Mouse (Mus musculus): ENCODE measurements at regions not wholly inside any gene's neighbourhood (a gene's known extent, or its start where the extent isn't known, plus 50 kb on each side); places are given as distances from the start of the nearest gene placed in this dataset.
A peak's percentile ranks its signal among the peaks of the same experiment; 100 is the strongest.

DNA sequence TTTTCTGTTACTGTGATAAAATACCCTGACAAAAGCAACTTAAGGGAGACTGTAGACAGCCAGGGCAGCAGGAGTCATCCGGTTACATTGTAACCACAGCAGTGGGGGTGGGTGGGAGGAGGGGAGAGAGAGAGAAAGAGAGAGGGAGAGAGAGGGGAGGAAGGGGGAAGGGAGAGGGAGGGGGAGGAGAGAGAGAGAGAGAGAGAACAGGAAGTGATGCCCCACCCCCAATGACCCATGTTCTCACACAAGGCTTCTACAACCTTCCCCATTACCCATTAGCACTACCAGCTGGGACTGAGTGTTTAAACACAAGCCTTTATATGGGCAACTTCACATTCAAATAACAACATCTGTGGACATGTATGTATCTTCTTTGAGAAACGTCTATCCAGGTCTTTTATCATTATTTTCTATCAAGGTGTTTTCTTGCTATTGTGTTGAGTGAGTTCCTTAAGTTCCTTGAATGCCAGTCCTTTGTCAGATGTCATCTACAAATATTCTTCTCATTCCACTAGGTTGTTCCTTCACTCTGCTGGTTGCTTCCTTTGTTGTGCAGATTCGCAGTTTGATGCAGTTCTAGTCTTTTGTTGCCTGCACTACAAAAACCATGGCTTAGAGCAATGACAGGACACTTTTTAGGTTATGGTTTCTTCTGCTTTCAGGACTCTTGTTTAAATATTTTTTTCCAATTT is 274.7 kb upstream of the Ddx18 start:
- no peak for DNase-seq

GRCm38 (mm10) chr1:121833559-121833958 is 265.8 kb upstream of the Ddx18 start:
- DNase-seq: no peak

- DNase-seq: no peak
Observed at GRCm38 (mm10) chr1:121830242-121830641, 262.5 kb upstream of the Ddx18 start.

DNA sequence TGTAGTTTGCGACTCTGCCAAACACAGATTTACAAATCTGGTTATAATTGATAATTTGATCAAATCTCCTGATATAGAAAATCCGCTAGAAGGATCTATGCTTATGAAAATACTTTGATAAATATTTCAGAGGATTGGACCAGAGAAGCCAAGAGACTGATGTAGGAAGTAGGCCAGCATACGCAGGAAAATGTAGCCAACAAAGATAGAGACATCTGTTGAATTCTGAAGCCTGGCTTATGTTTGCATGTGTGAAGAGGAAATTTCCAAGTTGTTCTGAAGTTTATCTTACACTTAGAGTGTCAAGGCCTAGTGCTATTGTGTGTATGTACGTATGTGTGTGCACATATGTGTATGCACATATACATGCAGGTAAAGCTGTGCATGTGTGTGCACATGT is 255.2 kb upstream of the Ddx18 start:
- no peak for DNase-seq

- DNase-seq: no peak
Observed at GRCm38 (mm10) chr1:121803338-121803737, 235.5 kb upstream of the Ddx18 start.

DNA sequence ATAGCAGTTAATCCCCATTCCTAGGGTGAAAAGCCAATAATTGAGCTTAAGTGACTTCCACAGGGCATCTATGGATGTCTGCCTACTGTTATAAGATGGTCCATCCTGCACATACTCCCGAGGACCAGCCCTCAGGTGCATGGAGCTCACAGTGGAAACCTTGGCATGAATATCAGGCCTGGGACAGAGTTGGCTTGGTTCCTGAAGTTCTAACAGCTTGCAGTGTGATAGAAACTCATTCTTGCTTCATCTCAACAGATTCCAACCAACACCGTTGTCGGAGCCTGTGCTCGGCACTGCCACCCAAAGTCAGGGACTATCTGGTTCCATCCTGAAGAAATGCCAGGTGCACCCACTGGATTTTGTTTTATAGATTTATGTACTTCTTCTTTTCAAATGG is 234.7 kb upstream of the Ddx18 start:
- peak; percentile 11 for DNase-seq

DNA sequence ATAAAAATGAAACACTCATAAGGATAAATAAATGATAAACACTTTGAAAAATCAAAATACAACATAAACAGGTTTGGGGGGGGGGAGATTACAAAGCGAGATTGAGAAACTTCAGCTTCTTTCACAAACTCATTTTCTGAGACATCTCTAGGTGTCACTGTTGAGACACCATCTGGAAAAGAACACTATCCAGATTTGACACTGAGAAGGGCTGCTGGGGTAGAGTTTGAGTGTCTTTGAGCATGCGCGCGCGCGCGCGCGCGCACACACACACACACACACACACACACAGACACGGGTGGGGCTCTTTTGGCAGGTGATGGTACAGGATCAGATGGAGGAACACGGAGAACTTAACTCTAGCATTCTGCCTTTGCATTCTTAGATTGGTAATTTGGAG is 230.7 kb upstream of the Ddx18 start:
- no peak for DNase-seq

DNA sequence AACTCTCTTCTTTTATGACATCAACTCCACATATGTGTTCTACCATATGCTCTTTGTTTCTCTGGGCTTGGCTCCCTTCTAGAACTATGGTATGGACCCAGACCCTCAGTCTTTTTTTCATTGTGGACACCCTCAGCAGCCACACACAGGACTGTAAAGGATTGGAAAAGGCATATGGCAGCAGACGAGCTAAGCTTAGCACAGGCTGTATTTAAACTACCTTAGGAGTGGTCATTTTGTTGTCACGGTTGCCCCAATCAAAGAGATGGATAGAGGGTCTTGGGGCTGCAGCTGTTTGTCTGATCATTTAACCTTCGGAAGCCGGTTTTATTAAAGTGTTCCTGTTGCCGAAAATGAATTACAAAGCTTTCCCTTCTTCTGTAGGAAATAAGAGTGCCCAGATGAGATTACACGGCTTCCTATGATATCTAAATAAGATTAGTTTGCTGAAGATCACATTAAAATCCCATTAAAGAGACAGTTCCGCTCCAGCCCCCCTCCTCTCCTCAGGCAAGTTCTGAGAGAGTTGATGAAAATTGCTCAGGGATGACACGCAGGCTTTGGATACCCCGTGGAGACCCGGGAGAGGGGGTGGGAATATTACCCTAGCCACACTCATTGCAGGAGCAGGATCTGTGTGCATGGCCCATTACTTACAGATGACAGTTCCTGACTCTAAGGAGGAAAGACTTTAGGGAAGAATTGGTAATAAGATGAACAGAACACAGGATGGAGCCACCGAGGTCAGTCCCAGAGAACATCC is 227.4 kb upstream of the Ddx18 start:
- no peak for DNase-seq

DNA sequence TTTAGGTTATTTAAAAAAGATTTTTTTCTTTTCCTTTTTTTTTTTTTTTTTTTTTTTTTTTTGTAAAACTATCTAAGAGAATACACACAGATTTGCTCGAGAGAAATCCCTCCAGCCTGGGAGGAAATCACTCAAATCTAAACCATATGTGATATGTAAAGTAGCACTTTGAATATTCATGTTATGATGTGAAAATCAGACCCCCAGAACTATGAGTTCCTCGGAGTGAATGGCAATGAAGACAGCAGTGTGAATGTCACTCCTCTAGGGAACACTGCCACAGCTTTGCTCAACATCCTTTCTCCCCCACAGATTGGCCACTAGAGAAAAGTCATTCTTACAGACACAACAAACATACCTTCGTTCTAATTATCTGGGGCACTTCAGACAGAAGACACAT is 217.8 kb upstream of the Ddx18 start:
- no peak for DNase-seq

- no peak for DNase-seq
Observed at GRCm38 (mm10) chr1:121773988-121774387, 206.2 kb upstream of the Ddx18 start.

DNA sequence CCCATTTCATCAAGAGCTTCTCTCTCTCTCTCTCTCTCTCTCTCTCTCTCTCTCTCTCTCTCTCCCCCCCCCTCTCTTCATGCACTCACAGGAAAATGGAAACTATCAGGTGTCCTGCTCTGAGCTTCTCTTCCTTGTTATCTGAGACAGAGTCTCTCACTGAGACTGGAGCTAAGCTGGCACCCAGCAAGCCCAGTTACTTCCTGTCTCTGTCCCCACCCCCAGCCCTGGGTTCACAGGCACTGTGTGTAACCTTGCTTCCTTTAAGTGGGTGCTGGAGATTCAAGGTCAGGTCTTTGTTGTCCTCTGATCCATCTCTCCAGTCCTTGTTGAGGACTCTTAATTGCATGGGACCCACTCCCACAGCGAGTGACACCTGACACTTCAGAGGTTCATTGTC is 203.7 kb upstream of the Ddx18 start:
- DNase-seq: no peak

- no peak for DNase-seq
Observed at GRCm38 (mm10) chr1:121770936-121771335, 203.1 kb upstream of the Ddx18 start.

GRCm38 (mm10) chr1:121760086-121760485 is 192.3 kb upstream of the Ddx18 start:
- DNase-seq: no peak

DNA sequence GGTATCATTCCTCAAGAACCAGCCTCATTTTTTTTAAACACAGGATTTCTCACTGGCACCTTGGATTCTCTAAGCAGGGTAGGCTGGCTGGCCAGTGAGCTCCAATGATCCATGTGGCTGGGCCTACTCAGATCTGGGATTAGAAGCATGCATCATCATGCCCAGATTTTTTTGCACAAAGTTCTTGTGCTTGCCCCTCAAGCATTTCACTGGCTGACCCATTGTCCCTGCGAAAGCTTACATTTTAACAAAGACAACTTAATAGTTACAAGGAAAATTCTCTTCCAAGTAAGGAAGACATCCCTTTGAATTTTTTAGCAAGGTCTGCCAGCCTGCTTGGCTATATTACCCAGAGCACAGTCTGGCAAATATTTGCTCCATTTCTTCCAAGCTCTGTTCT is 177.4 kb upstream of the Ddx18 start:
- DNase-seq: no peak

- DNase-seq: no peak
Observed at GRCm38 (mm10) chr1:121735113-121735719, 167.4 kb upstream of the Ddx18 start.

DNA sequence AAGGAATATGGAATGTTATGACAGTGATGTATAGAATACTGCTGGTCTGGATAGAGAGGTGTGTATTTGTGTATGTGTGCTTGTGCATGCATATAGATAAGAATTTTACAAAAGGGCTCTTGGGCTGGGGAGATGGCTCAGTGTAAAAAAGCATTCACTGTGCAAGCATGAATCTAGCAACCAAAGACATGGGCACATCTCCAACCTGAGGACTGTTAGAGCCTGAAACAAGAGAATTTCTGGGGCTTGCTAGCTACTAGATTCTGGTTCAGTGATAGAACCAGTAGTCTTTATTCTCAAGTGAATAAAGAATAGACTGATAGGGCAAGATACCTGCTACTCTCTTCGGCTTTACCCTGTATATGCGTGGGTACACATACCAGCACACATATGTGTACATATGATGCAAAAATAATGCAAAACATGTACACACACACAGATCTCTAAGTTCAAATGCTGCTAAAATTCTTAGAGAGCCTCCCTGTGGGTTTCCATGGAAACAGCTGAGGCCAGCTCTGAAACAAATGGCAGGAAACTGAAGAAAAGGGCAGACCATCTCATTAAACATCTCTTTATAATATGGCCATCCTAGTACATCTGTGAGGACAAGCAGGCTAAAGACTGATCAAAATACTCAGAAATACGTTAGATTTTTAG is 166.8 kb upstream of the Ddx18 start:
- no peak for DNase-seq

DNA sequence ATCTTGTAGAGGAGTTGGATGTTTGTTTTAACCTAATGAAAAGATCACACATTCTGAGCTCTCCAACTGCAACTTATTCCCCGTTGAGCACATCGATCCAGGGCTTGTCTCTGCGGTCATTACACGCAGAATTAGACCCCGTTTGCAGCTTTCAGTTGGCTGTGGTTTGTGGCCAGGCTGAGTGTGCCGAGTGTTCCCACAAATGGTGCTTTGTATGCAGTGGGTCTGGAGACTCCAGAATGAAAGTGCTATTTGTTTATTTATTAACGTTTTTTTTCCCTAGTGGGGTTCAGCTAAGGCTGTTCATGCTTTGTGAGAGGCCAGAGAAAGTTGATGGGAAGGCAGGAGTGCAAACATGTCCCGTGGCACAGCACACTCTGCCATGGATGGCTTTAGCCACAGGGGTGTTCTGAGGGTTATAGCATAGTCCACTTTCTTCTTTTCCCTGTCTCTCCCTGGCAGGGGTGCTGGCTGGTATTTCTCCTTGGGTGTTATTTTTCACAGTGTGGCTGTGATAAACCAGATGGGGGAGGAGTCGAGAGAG is 141.6 kb upstream of the Ddx18 start:
- DNase-seq: no peak

GRCm38 (mm10) chr1:121708301-121708700 is 140.5 kb upstream of the Ddx18 start:
- no peak for DNase-seq

DNA sequence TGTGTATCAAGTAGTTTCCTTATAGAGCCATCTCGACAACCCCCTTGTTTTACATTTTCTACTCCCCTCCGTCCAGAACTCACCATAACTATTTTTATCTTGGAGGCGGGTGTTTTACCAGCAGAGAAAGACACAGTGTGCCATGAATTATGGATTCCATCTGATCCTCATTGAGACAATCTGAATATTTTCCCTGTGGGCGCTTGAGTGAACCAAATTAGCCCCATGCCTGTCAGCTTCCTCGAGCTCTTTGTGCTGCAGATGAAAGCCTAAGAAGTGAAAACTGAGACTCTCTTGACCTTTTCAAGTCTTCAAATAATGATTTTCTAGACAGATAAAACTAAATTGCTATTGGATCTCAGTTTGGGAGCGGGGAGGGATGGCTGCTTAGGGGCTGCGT is 134.0 kb upstream of the Ddx18 start:
- DNase-seq: no peak

DNA sequence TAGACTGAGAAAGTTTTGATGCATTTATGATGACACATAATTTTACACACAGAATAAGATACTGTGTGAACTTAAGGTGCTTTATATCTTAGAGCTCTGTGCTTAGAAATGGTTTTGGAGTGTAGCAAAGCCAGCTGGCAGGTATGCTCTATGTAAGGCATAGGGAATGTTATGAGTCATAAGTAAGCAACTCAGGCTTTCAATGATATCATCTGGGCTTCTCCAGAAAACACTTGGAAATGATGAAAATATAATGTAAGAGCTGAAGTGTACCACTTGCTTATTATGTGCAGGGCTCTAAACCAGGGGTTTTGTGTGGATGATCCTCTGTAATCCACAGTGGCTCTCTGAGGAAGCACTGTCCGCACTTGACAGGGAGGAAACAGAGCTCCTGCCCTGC is 86.1 kb upstream of the Ddx18 start:
- no peak for DNase-seq

GRCm38 (mm10) chr1:121650071-121650470 is 82.3 kb upstream of the Ddx18 start:
- no peak for DNase-seq

DNA sequence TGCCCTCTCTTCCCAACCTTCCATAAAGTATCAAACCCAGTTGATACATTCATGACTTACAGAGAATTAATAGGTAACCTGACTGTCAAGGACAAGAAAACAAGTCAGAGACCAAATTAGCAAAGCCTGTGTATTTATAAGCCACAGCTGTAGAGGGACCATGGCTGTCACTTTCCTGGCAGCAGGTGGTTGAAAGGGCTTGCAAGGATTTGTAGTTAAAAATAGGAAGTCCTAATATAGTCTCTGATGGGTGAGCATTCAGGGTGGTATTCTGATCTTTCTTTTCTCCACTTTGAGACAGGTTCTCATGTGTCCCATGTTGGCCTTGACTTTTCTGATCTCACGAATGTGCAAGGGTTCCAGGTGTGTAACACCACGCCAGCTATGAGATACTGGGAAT is 63.7 kb upstream of the Ddx18 start:
- DNase-seq: no peak

DNA sequence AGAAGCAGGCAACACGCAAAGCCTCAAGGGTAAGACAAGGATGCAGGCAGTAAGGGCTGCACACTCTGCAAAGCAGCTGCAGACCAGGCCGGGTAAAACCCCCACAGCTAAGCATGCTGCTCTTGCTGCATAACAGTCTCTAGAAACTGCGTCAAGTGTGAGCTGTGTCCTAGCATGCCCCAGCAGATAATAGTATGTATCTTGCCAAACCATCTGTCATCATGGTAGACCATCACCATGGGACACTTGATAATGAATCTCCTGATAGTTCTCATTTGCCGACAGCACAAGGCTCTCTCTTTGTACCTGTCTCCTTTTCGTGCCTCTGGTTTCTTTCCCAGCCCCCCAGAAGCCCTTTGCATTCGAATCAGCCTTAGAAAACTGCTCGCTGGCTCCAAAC is 52.5 kb upstream of the Ddx18 start:
- DNase-seq: no peak

GRCm38 (mm10) chr1:121618550-121618949 is 50.8 kb upstream of the Ddx18 start:
- DNase-seq: no peak

Data from cerebellum, adult 11 months (tissue).